Mouse (Mus musculus) heart, embryonic 10.5 days (tissue): ENCODE results near the gene Csrp2. TPM values are rescaled to one million over a fixed set of nuclear protein-coding genes. Genes with fewer than 3 reads are reported as not detected.

ENCODE experiments used
- DNase-seq: peaks from one replicate; pipeline ENCODE4 v3.0.0-alpha.2; 2017; ENCODE audit warnings: low spot score
- H3K27ac ChIP-seq: fragments of 300-500 bp; sonication (generic); 2 replicates; pipeline ENCODE4 v1.5.1; 2016; ENCODE audit warnings: mild to moderate bottlenecking
- H3K27me3 ChIP-seq: fragments of 300-500 bp; sonication (generic); 2 replicates; pipeline ENCODE4 v1.6.1; 2016; ENCODE audit warnings: mild to moderate bottlenecking; ENCODE audit not compliant: poor library complexity, insufficient read depth, severe bottlenecking
- H3K36me3 ChIP-seq: fragments of 300-500 bp; sonication (generic); 2 replicates; pipeline ENCODE4 v1.6.1; 2016; ENCODE audit warnings: mild to moderate bottlenecking, moderate library complexity
- H3K4me1 ChIP-seq: fragments of 300-500 bp; sonication (generic); 2 replicates; pipeline ENCODE4 v1.6.1; 2016; ENCODE audit warnings: mild to moderate bottlenecking
- H3K4me3 ChIP-seq: fragments of 300-500 bp; sonication (generic); 2 replicates; pipeline ENCODE4 v1.5.1; 2016; ENCODE audit warnings: mild to moderate bottlenecking, moderate library complexity
- H3K9me3 ChIP-seq: fragments of 300-500 bp; sonication (generic); 2 replicates; pipeline ENCODE4 v1.6.1; 2016; ENCODE audit warnings: mild to moderate bottlenecking, moderate library complexity
- WGBS: fragments of 180-500 bp; shearing (Covaris S2); methylation state at CpG from one replicate; pipeline ENCODE4 v1.1.7; 2016; 5-methylcytosine and 5-hydroxymethylcytosine counted together
- polyA plus RNA-seq: library from polyadenylated mRNA; unstranded; fragments of >200 nt; fragmentation: Nextera tagmentation; extraction: Ambion mirVana; gene quantifications from 2 replicates; pipeline ENCODE4 v1.2.1, GENCODE M21; 2016

The Csrp2 gene
- 400 and 430 TPM in 2 replicates for polyA plus RNA-seq

- H3K27ac ChIP-seq = peak within 1 kb of the TSS; percentile 97
- peaks cover 4% of the 10 kb centered on the region; the same call in 1 of the 2 replicates for H3K9me3 ChIP-seq
- 0 out of 2 replicates have a peak, but pooled peaks cover under 1% of the 10 kb centered on the region for H3K36me3 ChIP-seq
- no peaks in the 10 kb centered on the region for H3K27me3 ChIP-seq
- WGBS = under 1% methylated on average over 67 of the region's 67 CpGs
- peak within 1 kb of the TSS; percentile 83 for H3K4me3 ChIP-seq
- DNase-seq = peak; percentile 97
- H3K4me1 ChIP-seq = peaks cover 33% of the 10 kb centered on the region
These were observed at the start of gene Csrp2 for GRCm38 (mm10) chr10:110919531-110920343. TSS of gene Csrp2 (plus strand) at chr10:110919789.

GRCm38 (mm10) chr10:110874853-110875252, 44.7 kb upstream of the Csrp2 start:
- peaks cover 25% of the 10 kb centered on the region for H3K4me1 ChIP-seq
- H3K36me3 ChIP-seq = no peaks in the 10 kb centered on the region
- 36% methylated on average over 8 of the region's 8 CpGs for WGBS
- H3K27ac ChIP-seq = peak overlapping the region; percentile 84
- no peak for DNase-seq
- no peaks in the 10 kb centered on the region for H3K9me3 ChIP-seq
- no peaks in the 10 kb centered on the region for H3K27me3 ChIP-seq
- H3K4me3 ChIP-seq = no peak overlapping the region

GRCm38 (mm10) chr10:110876956-110877355, 42.6 kb upstream of the Csrp2 start:
- Histone ChIP-seq H3K9me3 (no peaks in the 10 kb centered on the region), H3K27ac (no peak overlapping the region), H3K4me1 (peaks cover 40% of the 10 kb centered on the region), H3K27me3 (no peaks in the 10 kb centered on the region), H3K4me3 (no peak overlapping the region), H3K36me3 (no peaks in the 10 kb centered on the region)
- WGBS = 85% methylated on average over 3 of the region's 3 CpGs
- DNase-seq = no peak

GRCm38 (mm10) chr10:110877851-110878250, 41.7 kb upstream of the Csrp2 start:
- H3K9me3 ChIP-seq = no peaks in the 10 kb centered on the region
- H3K27ac ChIP-seq = peak overlapping the region; percentile 84
- H3K36me3 ChIP-seq = no peaks in the 10 kb centered on the region
- WGBS = 58% methylated on average over 8 of the region's 8 CpGs
- no peaks in the 10 kb centered on the region for H3K27me3 ChIP-seq
- no peak for DNase-seq
- H3K4me3 ChIP-seq = no peak overlapping the region
- peaks cover 43% of the 10 kb centered on the region for H3K4me1 ChIP-seq

- Histone ChIP-seq H3K4me1 (peaks cover 43% of the 10 kb centered on the region), H3K4me3 (no peak overlapping the region), H3K9me3 (no peaks in the 10 kb centered on the region), H3K27ac (peak overlapping the region; percentile 84), H3K27me3 (no peaks in the 10 kb centered on the region), H3K36me3 (no peaks in the 10 kb centered on the region)
- DNase-seq = no peak
- WGBS = 32% methylated on average over 5 of the region's 5 CpGs
These were observed 40.9 kb upstream of the Csrp2 start for GRCm38 (mm10) chr10:110878641-110879040.

GRCm38 (mm10) chr10:110879426-110880066, 40.0 kb upstream of the Csrp2 start:
- Histone ChIP-seq H3K27me3 (no peaks in the 10 kb centered on the region), H3K27ac (peak overlapping the region; percentile 84), H3K9me3 (no peaks in the 10 kb centered on the region), H3K36me3 (no peaks in the 10 kb centered on the region), H3K4me3 (0 out of 2 replicates have a peak overlapping the region, but pooled peaks have one; percentile 7), H3K4me1 (peaks cover 40% of the 10 kb centered on the region)
- no peak for DNase-seq
- 12% methylated on average over 7 of the region's 7 CpGs for WGBS

GRCm38 (mm10) chr10:110881346-110881745, 38.2 kb upstream of the Csrp2 start:
- Histone ChIP-seq H3K36me3 (no peaks in the 10 kb centered on the region), H3K27me3 (no peaks in the 10 kb centered on the region), H3K4me1 (peaks cover 40% of the 10 kb centered on the region), H3K4me3 (no peak overlapping the region), H3K27ac (peak overlapping the region; percentile 53), H3K9me3 (no peaks in the 10 kb centered on the region)
- DNase-seq = no peak
- 42% methylated on average over 7 of the region's 7 CpGs for WGBS

GRCm38 (mm10) chr10:110882701-110883100, 36.9 kb upstream of the Csrp2 start:
- Histone ChIP-seq H3K36me3 (no peaks in the 10 kb centered on the region), H3K27ac (no peak overlapping the region), H3K4me1 (peaks cover 39% of the 10 kb centered on the region), H3K27me3 (no peaks in the 10 kb centered on the region), H3K4me3 (no peak overlapping the region), H3K9me3 (no peaks in the 10 kb centered on the region)
- no peak for DNase-seq

GRCm38 (mm10) chr10:110890656-110891272, 28.8 kb upstream of the Csrp2 start:
- H3K36me3 ChIP-seq = no peaks in the 10 kb centered on the region
- H3K27ac ChIP-seq = no peak overlapping the region
- no peaks in the 10 kb centered on the region for H3K9me3 ChIP-seq
- H3K4me3 ChIP-seq = no peak overlapping the region
- 0 out of 2 replicates have a peak, but pooled peaks cover 3% of the 10 kb centered on the region for H3K4me1 ChIP-seq
- 66% methylated on average over 7 of the region's 7 CpGs for WGBS
- DNase-seq = no peak
- no peaks in the 10 kb centered on the region for H3K27me3 ChIP-seq

- Histone ChIP-seq H3K27me3 (no peaks in the 10 kb centered on the region), H3K4me3 (no peak overlapping the region), H3K36me3 (no peaks in the 10 kb centered on the region), H3K4me1 (no peaks in the 10 kb centered on the region; the same call in 1 of the 2 replicates), H3K27ac (peak overlapping the region; percentile 30; the same call in 1 of the 2 replicates), H3K9me3 (no peaks in the 10 kb centered on the region)
- no peak for DNase-seq
- 39% methylated on average over 13 of the region's 13 CpGs for WGBS
These were observed 19.7 kb upstream of the Csrp2 start for GRCm38 (mm10) chr10:110899744-110900501.

GRCm38 (mm10) chr10:110903862-110904261, 15.7 kb upstream of the Csrp2 start:
- Histone ChIP-seq H3K9me3 (no peaks in the 10 kb centered on the region), H3K4me3 (no peak overlapping the region), H3K36me3 (no peaks in the 10 kb centered on the region), H3K27me3 (no peaks in the 10 kb centered on the region), H3K4me1 (no peaks in the 10 kb centered on the region; the same call in 1 of the 2 replicates), H3K27ac (no peak overlapping the region)
- 91% methylated on average over 3 of the region's 3 CpGs for WGBS
- no peak for DNase-seq

GRCm38 (mm10) chr10:110916666-110917344, 2.8 kb upstream of the Csrp2 start:
- H3K4me3 ChIP-seq = no peak overlapping the region
- H3K27ac ChIP-seq = no peak overlapping the region

More at GRCm38 (mm10) chr10:110916666-110917344, 2.8 kb upstream of the Csrp2 start:
- DNase-seq = no peak
- peaks cover 4% of the 10 kb centered on the region; the same call in 1 of the 2 replicates for H3K9me3 ChIP-seq
- WGBS = 68% methylated on average over 11 of the region's 11 CpGs
- H3K36me3 ChIP-seq = no peaks in the 10 kb centered on the region
- peaks cover 15% of the 10 kb centered on the region for H3K4me1 ChIP-seq
- H3K27me3 ChIP-seq = no peaks in the 10 kb centered on the region
